In the genomic region with DNA sequence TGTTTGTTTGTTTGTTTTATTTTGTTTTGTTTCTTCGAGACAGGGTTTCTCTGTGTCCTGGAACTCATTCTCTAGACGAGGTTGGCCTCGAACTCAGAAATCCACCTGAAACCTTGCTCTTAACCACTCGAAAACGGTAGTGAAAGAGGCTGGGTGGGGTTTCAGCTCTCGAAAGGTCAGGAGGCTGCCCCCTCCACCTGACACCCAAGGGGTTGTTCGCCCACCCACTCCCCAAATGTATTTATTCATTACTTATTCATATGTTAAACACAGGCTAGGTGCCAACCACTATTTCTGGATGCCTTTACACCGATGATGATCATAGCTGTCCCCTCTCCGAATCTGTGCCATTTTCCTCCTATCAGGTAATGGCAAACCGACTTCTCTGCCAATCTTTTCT, we compare ENCODE assay signal across 8 mouse cellular contexts. TPM values are rescaled to one million over a fixed set of nuclear protein-coding genes. Genes with fewer than 3 reads are reported as not detected.
DNase-seq lines count a peak whose midpoint lies in the region; ATAC-seq lines count a peak whose summit lies in the region.
"Had no signal": no experiment of that assay in that cellular context is flagged by ENCODE, and none has a peak within 500 bp of the region (broad histone marks: within the 10 kb centered on the region; RNA-seq: fewer than 3 reads in every experiment).

No protein-coding gene starts in this region.

- peak overlapping the region; percentile 71 for H3K4me2 ChIP-seq in lung, embryonic 15.5 days
- H3K4me2 ChIP-seq in forebrain, embryonic 11.5 days (ENCODE audit: low read depth, low read length, severe bottlenecking): peak overlapping the region; percentile 71
- peak overlapping the region; percentile 67 for H3K4me2 ChIP-seq in neural tube, embryonic 15.5 days

- peak overlapping the region; percentile 57 for H3K4me3 ChIP-seq in lung, embryonic 15.5 days
- peak overlapping the region; percentile 44 for H3K4me3 ChIP-seq in forebrain, embryonic 11.5 days (ENCODE audit: low read depth, low read length)
- H3K4me3 ChIP-seq in limb, embryonic 10.5 days: peak overlapping the region; percentile 67
- peak overlapping the region; percentile 59 for H3K4me3 ChIP-seq in neural tube, embryonic 15.5 days (replicated peaks)

- H3K36me3 ChIP-seq in lung, embryonic 15.5 days: peaks cover 16% of the 10 kb centered on the region; the same call in 1 of the 2 replicates
- H3K36me3 ChIP-seq in forebrain, embryonic 11.5 days (ENCODE audit: control insufficient read depth, insufficient read depth, low read length): no peaks in the 10 kb centered on the region
- H3K36me3 ChIP-seq in limb, embryonic 10.5 days: peaks cover 25% of the 10 kb centered on the region
- peaks cover 16% of the 10 kb centered on the region for H3K36me3 ChIP-seq in neural tube, embryonic 15.5 days

- no peaks in the 10 kb centered on the region for H3K27me3 ChIP-seq in lung, embryonic 15.5 days
- H3K27me3 ChIP-seq in forebrain, embryonic 11.5 days (ENCODE audit: control insufficient read depth, insufficient read depth, low read length): peaks cover 9% of the 10 kb centered on the region; the same call in 1 of the 2 replicates
- peaks cover 26% of the 10 kb centered on the region for H3K27me3 ChIP-seq in limb, embryonic 10.5 days (ENCODE audit: low read depth, poor library complexity, severe bottlenecking)
- H3K27me3 ChIP-seq in neural tube, embryonic 15.5 days (replicated peaks): peaks cover 14% of the 10 kb centered on the region

- peaks cover 26% of the 10 kb centered on the region for H3K4me1 ChIP-seq in lung, embryonic 15.5 days
- H3K4me1 ChIP-seq in forebrain, embryonic 11.5 days (replicated peaks; ENCODE audit: control insufficient read depth, insufficient read depth, low read length): peaks cover 11% of the 10 kb centered on the region; the same call in 1 of the 2 replicates
- H3K4me1 ChIP-seq in limb, embryonic 10.5 days: peaks cover 54% of the 10 kb centered on the region
- peaks cover 37% of the 10 kb centered on the region for H3K4me1 ChIP-seq in neural tube, embryonic 15.5 days

- no peak overlapping the region for H3K27ac ChIP-seq in lung, embryonic 15.5 days
- no peak overlapping the region for H3K27ac ChIP-seq in forebrain, embryonic 11.5 days (ENCODE audit: low read depth, low read length)
- H3K27ac ChIP-seq in limb, embryonic 10.5 days: peak overlapping the region; percentile 85
- H3K27ac ChIP-seq in neural tube, embryonic 15.5 days (replicated peaks): peak overlapping the region; percentile 63; the same call in 1 of the 2 replicates

- peak overlapping the region; percentile 35 for H3K9ac ChIP-seq in lung, embryonic 15.5 days
- peak overlapping the region; percentile 55; the same call in 1 of the 2 replicates for H3K9ac ChIP-seq in forebrain, embryonic 11.5 days (ENCODE audit: low read length)
- H3K9ac ChIP-seq in neural tube, embryonic 15.5 days (replicated peaks): peak overlapping the region; percentile 58

- WGBS in lung, embryonic 15.5 days: 49% methylated on average over 10 of the region's 10 CpGs
- WGBS in forebrain, embryonic 11.5 days: 58% methylated on average over 10 of the region's 10 CpGs
- WGBS in limb, embryonic 10.5 days: 63% methylated on average over 10 of the region's 10 CpGs
- 54% methylated on average over 10 of the region's 10 CpGs for WGBS in neural tube, embryonic 15.5 days

- ATAC-seq in lung, embryonic 15.5 days (ENCODE audit: borderline replicate concordance, extremely low read depth, low FRiP score, low TSS enrichment): no peak
- no peak for ATAC-seq in forebrain, embryonic 11.5 days (replicated peaks; ENCODE audit: low FRiP score)
- ATAC-seq in neural tube, embryonic 15.5 days (ENCODE audit: low FRiP score): no peak
- ATAC-seq in frontal cortex, adult (ENCODE audit: low TSS enrichment): no peak

- DNase-seq in lung, adult 18-20 months: no peak
- no peak for DNase-seq in forebrain, embryonic 11.5 days (ENCODE audit: low spot score)
- DNase-seq in limb, embryonic 10.5 days (ENCODE audit: low spot score): no peak
- DNase-seq in layer of hippocampus, postnatal 14 days (ENCODE audit: low spot score in 2 of 2): no peak

- H3K9me3 ChIP-seq in lung, embryonic 15.5 days: no peaks in the 10 kb centered on the region
- H3K9me3 ChIP-seq in forebrain, embryonic 11.5 days (ENCODE audit: control insufficient read depth, low read length): no peaks in the 10 kb centered on the region
- H3K9me3 ChIP-seq in limb, embryonic 10.5 days (replicated peaks): no peaks in the 10 kb centered on the region
- no peaks in the 10 kb centered on the region for H3K9me3 ChIP-seq in neural tube, embryonic 15.5 days (replicated peaks)

RNA-seq across cellular contexts. Expression of a gene that starts 0.4 kb away (rescaled TPM):
- polyA plus RNA-seq in lung, embryonic 15.5 days (2015; fragmentation: Nextera tagmentation; extraction: Ambion mirVana): 235 and 254 TPM in 2 replicates
- polyA plus RNA-seq in forebrain, embryonic 11.5 days (2014; fragmentation: Nextera tagmentation; extraction: Ambion mirVana): 236 and 244 TPM in 2 replicates
- 211 and 212 TPM in 2 replicates for polyA plus RNA-seq in limb, embryonic 10.5 days (2016; fragmentation: Nextera tagmentation; extraction: Ambion mirVana)
- polyA plus RNA-seq in neural tube, embryonic 15.5 days (2015; fragmentation: Nextera tagmentation; extraction: Ambion mirVana): 392 and 440 TPM in 2 replicates
- 100 to 1,000 TPM; 147 to 152 TPM for total RNA-seq in layer of hippocampus, postnatal 14 days (2021)

RNA-seq across cellular contexts. Expression of a gene that starts 0.4 kb away (rescaled TPM):
- polyA plus RNA-seq in lung, embryonic 15.5 days (2015; fragmentation: Nextera tagmentation; extraction: Ambion mirVana): 15.4 and 16.4 TPM in 2 replicates
- polyA plus RNA-seq in forebrain, embryonic 11.5 days (2014; fragmentation: Nextera tagmentation; extraction: Ambion mirVana): 5.0 and 5.4 TPM in 2 replicates
- 5.4 and 7.4 TPM in 2 replicates for polyA plus RNA-seq in limb, embryonic 10.5 days (2016; fragmentation: Nextera tagmentation; extraction: Ambion mirVana)
- 2.4 and 6.6 TPM in 2 replicates for polyA plus RNA-seq in neural tube, embryonic 15.5 days (2015; fragmentation: Nextera tagmentation; extraction: Ambion mirVana)
- total RNA-seq in layer of hippocampus, postnatal 14 days (2021): under 1 TPM; 0.39 to 0.45 TPM

RNA-seq across cellular contexts. Expression of a gene that starts 0.4 kb away (rescaled TPM):
- 47.0 and 52.3 TPM in 2 replicates for polyA plus RNA-seq in lung, embryonic 15.5 days (2015; fragmentation: Nextera tagmentation; extraction: Ambion mirVana)
- 23.5 and 24.9 TPM in 2 replicates for polyA plus RNA-seq in forebrain, embryonic 11.5 days (2014; fragmentation: Nextera tagmentation; extraction: Ambion mirVana)
- 19.0 and 29.2 TPM in 2 replicates for polyA plus RNA-seq in limb, embryonic 10.5 days (2016; fragmentation: Nextera tagmentation; extraction: Ambion mirVana)
- polyA plus RNA-seq in neural tube, embryonic 15.5 days (2015; fragmentation: Nextera tagmentation; extraction: Ambion mirVana): 33.4 and 41.8 TPM in 2 replicates
- total RNA-seq in layer of hippocampus, postnatal 14 days (2021): 10 to 100 TPM; 38.2 to 39.3 TPM

RNA-seq across cellular contexts. Expression of a gene that starts 15.0 kb away (rescaled TPM):
- 276 and 282 TPM in 2 replicates for polyA plus RNA-seq in lung, embryonic 15.5 days (2015; fragmentation: Nextera tagmentation; extraction: Ambion mirVana)
- polyA plus RNA-seq in forebrain, embryonic 11.5 days (2014; fragmentation: Nextera tagmentation; extraction: Ambion mirVana): 251 and 275 TPM in 2 replicates
- 243 and 262 TPM in 2 replicates for polyA plus RNA-seq in limb, embryonic 10.5 days (2016; fragmentation: Nextera tagmentation; extraction: Ambion mirVana)
- polyA plus RNA-seq in neural tube, embryonic 15.5 days (2015; fragmentation: Nextera tagmentation; extraction: Ambion mirVana): 409 and 417 TPM in 2 replicates
- 100 to 1,000 TPM; 203 to 221 TPM for total RNA-seq in layer of hippocampus, postnatal 14 days (2021)

RNA-seq across cellular contexts. Expression of a gene that starts 40.4 kb away (rescaled TPM):
- 0.37 and 0.40 TPM in 2 replicates for polyA plus RNA-seq in lung, embryonic 15.5 days (2015; fragmentation: Nextera tagmentation; extraction: Ambion mirVana)
- polyA plus RNA-seq in forebrain, embryonic 11.5 days (2014; fragmentation: Nextera tagmentation; extraction: Ambion mirVana): 0.19 TPM in 1 of 2 replicates, not detected in the other
- 0.16 and 0.38 TPM in 2 replicates for polyA plus RNA-seq in limb, embryonic 10.5 days (2016; fragmentation: Nextera tagmentation; extraction: Ambion mirVana)
- polyA plus RNA-seq in neural tube, embryonic 15.5 days (2015; fragmentation: Nextera tagmentation; extraction: Ambion mirVana): 0.10 and 0.13 TPM in 2 replicates
- not detected for total RNA-seq in layer of hippocampus, postnatal 14 days (2021)
- total RNA-seq: left cerebral cortex, postnatal 25 days had no signal

Comparison
In these comparisons a context has a peak if more than half of its experiments do, and no peak if none do; other contexts are left out.
1. H3K27ac ChIP-seq: peak in limb, embryonic 10.5 days (single experiment) and neural tube, embryonic 15.5 days (single experiment); none in lung, embryonic 15.5 days (single experiment) and forebrain, embryonic 11.5 days (single experiment).
2. Peak in every context shown above with its lines, with median percentiles within 50 percentile points of each other: H3K4me2 ChIP-seq, H3K4me3 ChIP-seq and H3K9ac ChIP-seq.